Mouse (Mus musculus): ENCODE measurements at regions not wholly inside any gene's neighbourhood (a gene's known extent, or its start where the extent isn't known, plus 50 kb on each side); places are given as distances from the start of the nearest gene placed in this dataset.
"Not testable (repeated sequence)": the region's sequence is repeated elsewhere in the genome, so short reads cannot be mapped to it uniquely, and the experiment has no call there.

GRCm38 (mm10) chr5:18477372-18478017, 117.3 kb upstream of the Gnai1 start:
- Histone ChIP-seq H3K4me1 (replicated peaks; ENCODE audit: control insufficient read depth, insufficient read depth, low read length) (no peaks in the 10 kb centered on the region), H3K9me3 (ENCODE audit: control insufficient read depth) (no peaks in the 10 kb centered on the region), H3K36me3 (ENCODE audit: control insufficient read depth, insufficient read depth) (no peaks in the 10 kb centered on the region), H3K4me2 (replicated peaks; ENCODE audit: low read depth) (no peak overlapping the region), H3K27me3 (replicated peaks; ENCODE audit: control insufficient read depth, insufficient read depth, low read length) (no peaks in the 10 kb centered on the region), H3K27ac (ENCODE audit: low read depth, low read length) (no peak overlapping the region), H3K4me3 (ENCODE audit: low read depth, low read length) (no peak overlapping the region), H3K9ac (ENCODE audit: low read depth, low read length) (no peak overlapping the region)
- ATAC-seq = peak; percentile 63
- TF ChIP-seq CTCF (IDR thresholded peaks at IDR 0.05; ENCODE audit: low read depth) = no peak
- 65% methylated on average over 6 of the region's 6 CpGs for WGBS

GRCm38 (mm10) chr5:18472114-18472513, 112.0 kb upstream of the Gnai1 start:
- Histone ChIP-seq H3K9ac (ENCODE audit: low read depth, low read length) (no peak overlapping the region), H3K4me1 (replicated peaks; ENCODE audit: control insufficient read depth, insufficient read depth, low read length) (no peaks in the 10 kb centered on the region), H3K36me3 (ENCODE audit: control insufficient read depth, insufficient read depth) (no peaks in the 10 kb centered on the region), H3K4me2 (replicated peaks; ENCODE audit: low read depth) (no peak overlapping the region), H3K4me3 (ENCODE audit: low read depth, low read length) (no peak overlapping the region), H3K27me3 (replicated peaks; ENCODE audit: control insufficient read depth, insufficient read depth, low read length) (no peaks in the 10 kb centered on the region), H3K27ac (ENCODE audit: low read depth, low read length) (no peak overlapping the region), H3K9me3 (ENCODE audit: control insufficient read depth) (no peaks in the 10 kb centered on the region)
- ATAC-seq = no peak
- peak; percentile 39 for TF ChIP-seq CTCF (IDR thresholded peaks at IDR 0.05; ENCODE audit: low read depth)

GRCm38 (mm10) chr5:18457771-18458170, 97.6 kb upstream of the Gnai1 start:
- Histone ChIP-seq H3K4me3 (ENCODE audit: low read depth, low read length) (no peak overlapping the region), H3K27me3 (replicated peaks; ENCODE audit: control insufficient read depth, insufficient read depth, low read length) (no peaks in the 10 kb centered on the region), H3K4me2 (replicated peaks; ENCODE audit: low read depth) (no peak overlapping the region), H3K27ac (ENCODE audit: low read depth, low read length) (no peak overlapping the region), H3K9me3 (ENCODE audit: control insufficient read depth) (no peaks in the 10 kb centered on the region), H3K9ac (ENCODE audit: low read depth, low read length) (no peak overlapping the region), H3K36me3 (ENCODE audit: control insufficient read depth, insufficient read depth) (no peaks in the 10 kb centered on the region), H3K4me1 (replicated peaks; ENCODE audit: control insufficient read depth, insufficient read depth, low read length) (no peaks in the 10 kb centered on the region)
- WGBS = 90% methylated on average over 1 of the region's 1 CpGs
- no peak for TF ChIP-seq CTCF (IDR thresholded peaks at IDR 0.05; ENCODE audit: low read depth)
- no peak for ATAC-seq

- no peaks in the 10 kb centered on the region for H3K27me3 ChIP-seq (replicated peaks; ENCODE audit: control insufficient read depth, insufficient read depth, low read length)
- H3K4me1 ChIP-seq (replicated peaks; ENCODE audit: control insufficient read depth, insufficient read depth, low read length) = no peaks in the 10 kb centered on the region
- no peak for ATAC-seq
- H3K27ac ChIP-seq (ENCODE audit: low read depth, low read length) = no peak overlapping the region
- H3K9me3 ChIP-seq (ENCODE audit: control insufficient read depth) = no peaks in the 10 kb centered on the region
- no peak overlapping the region for H3K4me2 ChIP-seq (replicated peaks; ENCODE audit: low read depth)
- no peaks in the 10 kb centered on the region for H3K36me3 ChIP-seq (ENCODE audit: control insufficient read depth, insufficient read depth)
- WGBS = 89% methylated on average over 1 of the region's 1 CpGs
- no peak overlapping the region for H3K9ac ChIP-seq (ENCODE audit: low read depth, low read length)
- TF ChIP-seq CTCF (IDR thresholded peaks at IDR 0.05; ENCODE audit: low read depth) = no peak
- no peak overlapping the region for H3K4me3 ChIP-seq (ENCODE audit: low read depth, low read length)
These were observed 96.0 kb upstream of the Gnai1 start for GRCm38 (mm10) chr5:18456196-18456595.

- not testable (repeated sequence) for H3K4me3 ChIP-seq (ENCODE audit: low read depth, low read length); H3K27me3 ChIP-seq (replicated peaks; ENCODE audit: control insufficient read depth, insufficient read depth, low read length); ATAC-seq; H3K27ac ChIP-seq (ENCODE audit: low read depth, low read length); H3K4me2 ChIP-seq (replicated peaks; ENCODE audit: low read depth); H3K36me3 ChIP-seq (ENCODE audit: control insufficient read depth, insufficient read depth); H3K9ac ChIP-seq (ENCODE audit: low read depth, low read length); H3K4me1 ChIP-seq (replicated peaks; ENCODE audit: control insufficient read depth, insufficient read depth, low read length); H3K9me3 ChIP-seq (ENCODE audit: control insufficient read depth)
- WGBS = 79% methylated on average over 6 of the region's 6 CpGs
These were observed 93.0 kb upstream of the Gnai1 start for GRCm38 (mm10) chr5:18452871-18453757.

- Histone ChIP-seq H3K27me3 (replicated peaks; ENCODE audit: control insufficient read depth, insufficient read depth, low read length) (no peaks in the 10 kb centered on the region), H3K9ac (ENCODE audit: low read depth, low read length) (no peak overlapping the region), H3K36me3 (ENCODE audit: control insufficient read depth, insufficient read depth) (no peaks in the 10 kb centered on the region), H3K4me2 (replicated peaks; ENCODE audit: low read depth) (no peak overlapping the region), H3K27ac (ENCODE audit: low read depth, low read length) (no peak overlapping the region), H3K4me1 (replicated peaks; ENCODE audit: control insufficient read depth, insufficient read depth, low read length) (no peaks in the 10 kb centered on the region), H3K9me3 (ENCODE audit: control insufficient read depth) (no peaks in the 10 kb centered on the region), H3K4me3 (ENCODE audit: low read depth, low read length) (no peak overlapping the region)
- WGBS = 76% methylated on average over 3 of the region's 3 CpGs
- ATAC-seq = no peak
- no peak for TF ChIP-seq CTCF (IDR thresholded peaks at IDR 0.05; ENCODE audit: low read depth)
These were observed 89.1 kb upstream of the Gnai1 start for GRCm38 (mm10) chr5:18449261-18449660.

Data from intestine, postnatal 0 days (tissue).